Mouse (Mus musculus) E14TG2a.4 (cell line): ENCODE data around the gene Plek.

Source experiments
- H3K27me3 ChIP-seq: 2 replicates; pipeline ENCODE4 v1.6.1; 2014; ENCODE audit warnings: low read length, control low read depth; ENCODE audit not compliant: insufficient read depth
- H3K36me3 ChIP-seq: 2 replicates; pipeline ENCODE4 v1.6.1; 2014; ENCODE audit warnings: low read length, control low read depth; ENCODE audit not compliant: insufficient read depth
- H3K4me1 ChIP-seq: replicated peaks from 2 replicates; pipeline ENCODE4 v1.6.1; 2014; ENCODE audit warnings: low read depth, low read length, control low read depth
- H3K4me3 ChIP-seq: replicated peaks from 2 replicates; pipeline ENCODE4 v1.5.1; 2014; ENCODE audit warnings: mild to moderate bottlenecking, low read length
- H3K9me3 ChIP-seq: 2 replicates; pipeline ENCODE4 v1.6.1; 2014; ENCODE audit warnings: low read length, control low read depth
- CTCF ChIP-seq: conservative IDR thresholded peaks from 2 replicates; pipeline ENCODE4 v1.5.1; 2014; ENCODE audit warnings: low read length
- NANOG ChIP-seq: IDR thresholded peaks from 2 replicates; pipeline ENCODE4 v1.6.1; 2014; ENCODE audit warnings: borderline replicate concordance, low read length, mixed read lengths
- POU5F1 ChIP-seq: IDR thresholded peaks from 2 replicates; pipeline ENCODE4 v1.6.1; 2014; ENCODE audit warnings: low read length, borderline replicate concordance

Plek gene

DNA sequence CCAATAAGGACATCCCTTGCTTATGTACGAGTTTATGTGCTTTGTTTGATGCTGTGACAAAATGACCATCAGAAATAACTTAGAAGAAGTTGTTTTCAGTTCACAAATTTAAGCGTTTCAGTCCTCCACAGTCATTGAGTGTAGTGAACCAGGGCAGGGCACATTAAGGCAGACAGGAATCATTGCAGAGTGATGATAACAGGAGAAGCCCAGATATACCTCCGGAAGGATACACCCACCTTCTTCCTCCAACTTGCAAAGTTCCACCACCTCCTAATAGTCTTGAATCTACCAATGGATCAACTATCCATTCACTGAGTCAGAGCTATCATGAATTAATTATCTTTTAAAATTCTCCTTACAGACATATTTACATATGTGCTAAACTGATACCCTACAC, 80.2 kb downstream of the Plek start:
- Histone ChIP-seq H3K27me3 (no peaks in the 10 kb centered on the region), H3K9me3 (no peaks in the 10 kb centered on the region), H3K36me3 (no peaks in the 10 kb centered on the region), H3K4me3 (no peak overlapping the region), H3K4me1 (no peaks in the 10 kb centered on the region)
- no peak for TF ChIP-seq POU5F1
- no peak for TF ChIP-seq NANOG
- TF ChIP-seq CTCF: no peak

DNA sequence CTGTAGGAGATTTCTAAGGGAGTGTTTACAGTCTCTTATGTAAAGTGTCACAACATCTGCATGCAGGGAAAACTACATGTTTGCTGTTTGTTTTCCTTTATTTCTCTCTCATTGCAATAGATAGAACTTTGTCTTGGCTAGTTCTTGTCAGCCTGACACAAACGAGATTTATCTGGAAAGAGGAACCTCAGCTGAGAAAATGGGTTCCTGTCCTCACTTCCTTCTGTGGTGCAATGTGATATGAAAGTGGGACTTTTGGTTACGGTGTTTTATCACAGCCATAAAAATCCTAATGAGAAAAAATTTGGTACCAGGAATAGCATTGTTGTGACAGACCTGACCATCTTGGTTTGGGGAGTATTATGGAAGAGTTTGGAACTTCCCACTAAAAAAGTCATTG, 82.5 kb downstream of the Plek start:
- Histone ChIP-seq H3K27me3 (no peaks in the 10 kb centered on the region), H3K4me1 (no peaks in the 10 kb centered on the region), H3K36me3 (no peaks in the 10 kb centered on the region), H3K9me3 (no peaks in the 10 kb centered on the region), H3K4me3 (no peak overlapping the region)
- no peak for TF ChIP-seq POU5F1

DNA sequence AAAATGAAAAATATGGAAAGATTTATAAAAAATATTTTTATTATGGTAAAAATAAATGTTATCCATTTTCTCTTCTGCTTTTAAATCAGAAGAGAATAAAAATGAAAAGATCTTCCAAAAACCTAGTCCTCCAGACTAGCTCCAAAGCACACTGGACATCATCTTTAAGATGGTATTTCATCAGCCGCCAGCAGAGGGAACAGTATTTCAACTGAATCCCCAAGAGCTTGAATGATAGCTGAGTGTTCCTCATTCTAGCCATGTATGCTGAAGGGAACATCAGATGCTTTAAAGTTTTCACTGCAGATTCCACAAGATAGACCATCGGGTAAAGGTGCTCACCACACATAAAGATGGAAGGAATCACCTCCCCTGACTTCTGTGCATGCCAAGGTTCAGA, 84.4 kb downstream of the Plek start:
- no peaks in the 10 kb centered on the region for H3K4me1 ChIP-seq
- H3K4me3 ChIP-seq: no peak overlapping the region
- no peaks in the 10 kb centered on the region for H3K9me3 ChIP-seq
- no peaks in the 10 kb centered on the region for H3K27me3 ChIP-seq
- no peaks in the 10 kb centered on the region for H3K36me3 ChIP-seq
- no peak for TF ChIP-seq NANOG
- TF ChIP-seq CTCF: peak; percentile 22
- no peak for TF ChIP-seq POU5F1

DNA sequence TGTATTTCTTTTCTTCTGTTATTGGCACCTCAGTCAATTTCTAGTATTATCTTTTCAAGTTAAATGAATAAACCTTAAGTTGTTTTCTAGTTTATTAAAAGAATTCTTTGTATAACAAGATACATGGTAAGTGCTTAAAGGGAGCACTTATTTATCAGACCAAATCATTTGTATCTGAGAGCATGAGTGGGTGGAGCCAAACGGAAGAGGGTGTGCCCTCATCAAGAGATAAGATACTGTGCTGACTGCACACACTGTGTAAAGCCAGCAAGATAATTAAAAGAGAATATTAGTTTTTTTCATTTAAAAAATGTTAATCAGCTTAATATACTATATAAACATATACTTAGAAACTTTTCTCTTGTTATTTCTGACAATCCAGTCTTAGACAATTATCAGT, 93.7 kb downstream of the Plek start:
- Histone ChIP-seq H3K9me3 (peaks cover 8% of the 10 kb centered on the region), H3K4me1 (no peaks in the 10 kb centered on the region), H3K4me3 (no peak overlapping the region), H3K27me3 (no peaks in the 10 kb centered on the region), H3K36me3 (0 out of 2 replicates have a peak, but pooled peaks cover 6% of the 10 kb centered on the region)
- TF ChIP-seq NANOG (no peak), CTCF (no peak), POU5F1 (no peak)

DNA sequence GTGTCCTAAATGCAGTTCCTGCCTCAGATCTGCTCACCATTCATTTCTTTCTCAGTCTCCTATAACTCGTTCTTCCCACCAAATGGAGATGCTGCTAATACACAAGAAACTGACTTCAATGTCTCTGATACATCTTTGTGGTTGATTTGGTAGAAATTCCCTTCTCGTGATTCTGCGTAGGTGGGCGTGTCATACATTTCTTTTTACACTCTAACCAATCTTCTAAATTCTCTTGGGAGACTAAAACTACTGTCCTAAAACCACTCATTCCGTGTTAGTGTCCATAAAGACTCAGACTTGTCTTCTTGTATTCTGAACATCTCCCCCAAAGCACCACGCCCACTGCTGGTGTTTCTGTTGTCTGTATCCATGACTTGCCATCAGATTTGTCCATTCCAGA, 95.2 kb downstream of the Plek start:
- TF ChIP-seq POU5F1: no peak
- no peak for TF ChIP-seq CTCF
- TF ChIP-seq NANOG: no peak
- peaks cover 8% of the 10 kb centered on the region for H3K9me3 ChIP-seq
- H3K4me3 ChIP-seq: no peak overlapping the region
- H3K4me1 ChIP-seq: peaks cover 3% of the 10 kb centered on the region
- H3K27me3 ChIP-seq: no peaks in the 10 kb centered on the region
- 0 out of 2 replicates have a peak, but pooled peaks cover 6% of the 10 kb centered on the region for H3K36me3 ChIP-seq

DNA sequence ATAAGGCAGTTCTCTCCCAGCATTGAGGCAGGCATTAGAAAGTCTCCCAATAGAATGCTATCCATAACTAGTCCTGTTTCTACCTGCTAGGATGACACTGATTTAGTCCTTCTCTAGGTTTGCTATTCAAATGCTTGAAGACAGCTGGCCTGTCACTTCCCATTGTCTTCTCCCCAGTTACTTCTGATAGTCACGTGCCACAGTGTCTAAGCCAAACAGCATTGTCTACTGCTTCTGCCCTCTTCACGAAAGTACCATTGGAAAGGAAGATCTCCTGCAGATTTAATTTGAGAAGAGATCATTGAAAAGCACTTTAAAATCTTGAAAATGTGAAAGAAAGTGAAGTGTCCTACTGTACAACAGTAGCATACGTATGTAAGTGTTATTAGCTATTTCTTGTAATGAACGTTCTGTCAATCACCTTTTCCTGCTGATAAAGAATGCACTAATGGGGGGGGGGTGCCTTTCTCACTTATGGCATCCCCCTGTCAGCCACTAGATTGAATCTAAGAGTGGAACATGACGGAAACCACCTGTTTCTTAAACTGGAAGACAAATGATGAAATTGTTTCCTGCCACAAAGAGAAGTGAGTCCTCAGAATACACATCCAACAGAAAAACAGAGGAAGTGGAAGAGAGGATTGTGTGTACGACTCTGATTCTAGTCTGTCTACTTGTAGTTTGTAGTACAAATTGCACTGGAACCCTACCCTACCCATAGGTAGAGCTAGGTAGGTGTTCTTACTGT, 95.9 kb downstream of the Plek start:
- no peak for TF ChIP-seq CTCF
- no peak for TF ChIP-seq POU5F1
- TF ChIP-seq NANOG: no peak
- Histone ChIP-seq H3K4me3 (no peak overlapping the region), H3K4me1 (peaks cover 10% of the 10 kb centered on the region), H3K27me3 (no peaks in the 10 kb centered on the region), H3K36me3 (0 out of 2 replicates have a peak, but pooled peaks cover 6% of the 10 kb centered on the region), H3K9me3 (peaks cover 5% of the 10 kb centered on the region)

DNA sequence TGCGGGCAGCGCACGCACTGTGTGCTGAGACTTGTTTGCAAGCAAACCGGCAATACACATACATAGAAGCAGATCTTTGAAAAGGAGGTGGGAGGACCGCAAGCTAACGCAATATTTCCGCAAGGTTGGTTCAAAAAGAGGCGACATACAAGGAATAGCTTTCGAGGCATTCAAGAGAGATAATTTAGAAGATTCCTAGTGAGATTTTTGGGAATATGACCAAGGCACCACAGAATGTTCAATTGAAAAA, 100.5 kb downstream of the Plek start:
- peak overlapping the region; percentile 90 for H3K4me3 ChIP-seq
- peaks cover 32% of the 10 kb centered on the region for H3K4me1 ChIP-seq
- no peak for TF ChIP-seq POU5F1
- TF ChIP-seq CTCF: no peak
- no peak for TF ChIP-seq NANOG
- 0 out of 2 replicates have a peak, but pooled peaks cover 6% of the 10 kb centered on the region for H3K36me3 ChIP-seq
- H3K9me3 ChIP-seq: no peaks in the 10 kb centered on the region
- no peaks in the 10 kb centered on the region for H3K27me3 ChIP-seq

DNA sequence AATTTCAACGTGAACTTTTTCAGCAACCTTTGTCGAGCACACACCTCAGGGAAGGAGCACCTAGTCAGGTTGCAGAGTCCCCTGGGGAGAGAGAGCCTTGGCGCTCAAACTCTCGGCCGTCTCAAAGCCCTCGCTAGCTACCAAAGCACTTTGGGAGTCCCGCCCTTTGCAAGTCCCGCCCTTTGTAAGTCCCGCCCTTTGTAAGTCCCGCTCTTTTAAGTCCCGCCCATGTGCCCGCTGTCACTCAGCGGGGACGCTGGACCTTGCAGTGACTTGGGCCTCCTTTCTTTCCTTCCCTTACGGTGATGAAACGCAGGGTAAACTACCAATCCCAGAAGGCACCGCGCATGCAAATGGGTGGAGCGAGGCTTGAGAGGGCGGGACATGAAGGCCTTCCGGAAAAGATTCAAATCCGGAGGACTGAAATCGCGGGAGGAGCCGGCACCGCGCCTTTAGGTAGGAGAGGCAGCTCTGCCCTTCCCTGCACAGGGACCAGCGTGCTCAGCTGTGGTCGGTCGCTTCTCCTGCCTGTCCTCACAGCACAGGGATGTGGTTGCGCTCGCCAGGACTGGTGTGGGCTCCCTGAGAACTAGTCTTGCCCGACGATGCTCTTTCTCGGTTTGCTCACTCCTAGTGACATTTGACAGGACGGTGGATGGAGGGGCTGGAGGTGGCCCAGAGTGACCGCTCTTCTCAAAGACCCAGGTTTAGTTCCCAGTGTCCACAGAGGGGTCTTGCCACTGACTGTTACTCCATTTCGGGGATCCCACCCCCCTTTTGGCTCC, 101.0 kb downstream of the Plek start, which contains the start of gene Fbxo48:
Gene Fbxo48, plus strand, starts transcription at position 400 of the 785 bp plus-strand sequence.
- peak within 1 kb of the TSS; percentile 90 for H3K4me3 ChIP-seq
- TF ChIP-seq POU5F1: no peak
- no peak for TF ChIP-seq NANOG
- no peak for TF ChIP-seq CTCF
- peaks cover 32% of the 10 kb centered on the region for H3K4me1 ChIP-seq

DNA sequence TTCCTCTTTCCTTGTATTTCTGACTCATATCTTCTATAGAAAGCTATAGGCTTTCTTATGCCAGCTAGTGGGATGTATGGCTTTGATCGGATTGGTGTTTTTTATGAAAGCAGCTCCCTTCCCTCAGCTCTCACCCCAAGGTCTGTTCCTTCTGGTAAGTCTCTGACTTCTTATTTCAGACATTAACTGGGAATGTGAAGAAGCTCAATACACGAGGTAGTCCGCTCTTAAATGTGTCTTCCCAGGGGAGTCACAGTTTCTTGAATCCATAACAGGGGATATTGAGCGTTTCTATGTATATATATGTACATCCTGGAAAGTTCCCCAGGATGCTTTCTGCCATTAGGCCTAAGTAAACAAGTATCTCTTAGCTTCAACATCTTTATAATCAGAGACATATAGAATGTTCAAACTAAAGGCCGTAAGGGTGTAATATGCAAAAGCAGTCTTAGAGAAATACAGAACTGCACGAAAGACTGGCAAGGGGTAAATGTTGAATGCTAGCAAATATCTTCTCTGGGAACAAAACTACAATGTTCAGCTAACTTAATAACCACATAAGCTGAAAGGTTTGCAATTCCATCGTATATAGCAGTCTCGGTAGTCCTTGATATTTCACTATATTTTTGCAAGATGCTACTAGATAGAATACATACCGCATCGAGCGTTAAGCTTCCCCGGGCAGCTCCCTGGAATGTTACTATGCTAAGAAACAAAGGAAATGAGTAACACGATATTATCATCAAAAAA, 101.8 kb downstream of the Plek start:
- Histone ChIP-seq H3K27me3 (no peaks in the 10 kb centered on the region), H3K4me3 (peak overlapping the region; percentile 76), H3K9me3 (no peaks in the 10 kb centered on the region), H3K36me3 (no peaks in the 10 kb centered on the region), H3K4me1 (peaks cover 32% of the 10 kb centered on the region)
- no peak for TF ChIP-seq CTCF
- TF ChIP-seq POU5F1: no peak
- no peak for TF ChIP-seq NANOG

More for the DNA sequence above, 101.0 kb downstream of the Plek start, which contains the start of gene Fbxo48:
- H3K36me3 ChIP-seq: 0 out of 2 replicates have a peak, but pooled peaks cover 2% of the 10 kb centered on the region
- H3K9me3 ChIP-seq: no peaks in the 10 kb centered on the region
- no peaks in the 10 kb centered on the region for H3K27me3 ChIP-seq
